Mouse (Mus musculus) heart, embryonic 16.5 days (tissue): ENCODE data around the gene Zfp821. TPM values are rescaled to one million over a fixed set of nuclear protein-coding genes. Genes with fewer than 3 reads are reported as not detected.

Experiments used
- ATAC-seq: fragments of 200-750 bp; cut with Nextera tagmentation; replicated peaks from 2 replicates; pipeline ENCODE4 v1.8.0; 2017; ENCODE audit warnings: moderate number of reproducible peaks; ENCODE audit not compliant: insufficient read depth, low FRiP score; ENCODE audit errors: extremely low read depth
- H3K27ac ChIP-seq: fragments of 300-500 bp; sonication (generic); 2 replicates; pipeline ENCODE4 v1.5.1; 2014; ENCODE audit warnings: mild to moderate bottlenecking, low read length, control low read depth, moderate library complexity
- H3K27me3 ChIP-seq: fragments of 300-500 bp; sonication (generic); 2 replicates; pipeline ENCODE4 v1.6.1; 2014; ENCODE audit warnings: low read length, mixed read lengths; ENCODE audit not compliant: control insufficient read depth, insufficient read depth
- H3K36me3 ChIP-seq: fragments of 300-500 bp; sonication (generic); 2 replicates; pipeline ENCODE4 v1.6.1; 2014; ENCODE audit not compliant: control insufficient read depth, insufficient read depth
- H3K4me1 ChIP-seq: fragments of 300-500 bp; sonication (generic); 2 replicates; pipeline ENCODE4 v1.6.1; 2014; ENCODE audit warnings: low read length, mixed read lengths; ENCODE audit not compliant: control insufficient read depth, insufficient read depth
- H3K4me2 ChIP-seq: fragments of 300-500 bp; sonication (generic); 2 replicates; pipeline ENCODE4 v1.6.1; 2014; ENCODE audit warnings: low read depth, mild to moderate bottlenecking, control low read depth, low read length
- H3K4me3 ChIP-seq: fragments of 300-500 bp; sonication (generic); 2 replicates; pipeline ENCODE4 v1.5.1; 2014; ENCODE audit warnings: mild to moderate bottlenecking, control low read depth, low read length
- H3K9ac ChIP-seq: fragments of 300-500 bp; sonication (generic); 2 replicates; pipeline ENCODE4 v1.6.1; 2014; ENCODE audit warnings: low read length, control low read depth
- H3K9me3 ChIP-seq: fragments of 300-500 bp; sonication (generic); replicated peaks from 2 replicates; pipeline ENCODE4 v1.6.1; 2016; ENCODE audit warnings: low read length; ENCODE audit not compliant: control insufficient read depth
- WGBS: fragments of 180-500 bp; shearing (Covaris S2); extraction: QIAGEN DNeasy Blood & Tissue Kit; methylation state at CpG from one replicate; pipeline ENCODE4 v1.1.7; 2014; 5-methylcytosine and 5-hydroxymethylcytosine counted together
- polyA plus RNA-seq: library from polyadenylated mRNA; unstranded; fragments of >200 nt; fragmentation: Nextera tagmentation; extraction: Ambion mirVana; gene quantifications from 2 replicates; pipeline ENCODE4 v1.2.1, GENCODE M21; 2015

Gene Zfp821
- polyA plus RNA-seq, 1 experiment from 2014 or later = 17.1 TPM

- peak overlapping the region; percentile 96 for H3K4me3 ChIP-seq
- peaks cover 20% of the 10 kb centered on the region for H3K4me1 ChIP-seq
- no peaks in the 10 kb centered on the region for H3K9me3 ChIP-seq
- peak overlapping the region; percentile 96 for H3K27ac ChIP-seq
- peak overlapping the region; percentile 68 for H3K4me2 ChIP-seq
- WGBS = 3% methylated on average over 30 of the region's 30 CpGs
- ATAC-seq = no peak; the same call in none of the 2 replicates
- peak overlapping the region; percentile 100 for H3K9ac ChIP-seq
- no peaks in the 10 kb centered on the region for H3K27me3 ChIP-seq
- peaks cover 22% of the 10 kb centered on the region for H3K36me3 ChIP-seq
These were observed 929 bp downstream of the Zfp821 start for GRCm38 (mm10) chr8:109706076-109706873.

GRCm38 (mm10) chr8:109706874-109707237 lies 1.5 kb downstream of the Zfp821 start:
- no peaks in the 10 kb centered on the region for H3K27me3 ChIP-seq
- H3K9ac ChIP-seq = no peak overlapping the region; the same call in 1 of the 2 replicates
- no peak overlapping the region for H3K27ac ChIP-seq
- H3K9me3 ChIP-seq = no peaks in the 10 kb centered on the region
- no peak for ATAC-seq
- H3K36me3 ChIP-seq = peaks cover 27% of the 10 kb centered on the region
- peak overlapping the region; percentile 96 for H3K4me3 ChIP-seq
- H3K4me2 ChIP-seq = peak overlapping the region; percentile 68
- H3K4me1 ChIP-seq = peaks cover 20% of the 10 kb centered on the region
- WGBS = 21% methylated on average over 2 of the region's 2 CpGs

GRCm38 (mm10) chr8:109707921-109708320 lies 2.6 kb downstream of the Zfp821 start:
- no peak for ATAC-seq

DNA sequence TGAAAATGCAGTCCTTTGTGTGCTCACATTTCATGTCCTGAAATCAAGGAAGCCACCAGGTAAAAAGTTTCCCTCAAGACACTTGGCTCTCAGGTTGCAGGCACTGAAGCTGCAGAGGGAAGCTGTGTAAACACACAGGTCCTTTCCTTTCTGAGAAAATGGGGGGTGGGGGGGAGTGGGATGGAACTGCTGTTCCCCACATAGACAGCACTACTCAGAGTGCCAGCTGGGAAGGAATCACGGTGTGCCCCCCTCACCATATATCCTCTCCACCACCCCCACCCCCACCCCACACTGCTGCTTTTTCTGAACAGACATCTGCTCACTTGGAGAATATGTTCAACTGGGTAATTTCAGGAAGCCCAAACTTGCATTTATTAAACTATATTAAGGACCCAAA lies 7.2 kb downstream of the Zfp821 start:
- WGBS = 95% methylated on average over 1 of the region's 1 CpGs
- Histone ChIP-seq H3K27ac (no peak overlapping the region), H3K4me2 (no peak overlapping the region), H3K4me3 (no peak overlapping the region), H3K27me3 (no peaks in the 10 kb centered on the region), H3K36me3 (peaks cover 58% of the 10 kb centered on the region), H3K9me3 (no peaks in the 10 kb centered on the region), H3K9ac (no peak overlapping the region), H3K4me1 (peaks cover 1% of the 10 kb centered on the region)
- ATAC-seq = no peak

More at GRCm38 (mm10) chr8:109707921-109708320, 2.6 kb downstream of the Zfp821 start:
- Histone ChIP-seq H3K27me3 (no peaks in the 10 kb centered on the region), H3K27ac (no peak overlapping the region), H3K4me2 (no peak overlapping the region), H3K9ac (no peak overlapping the region), H3K9me3 (no peaks in the 10 kb centered on the region), H3K36me3 (peaks cover 29% of the 10 kb centered on the region), H3K4me3 (no peak overlapping the region), H3K4me1 (peaks cover 20% of the 10 kb centered on the region)
- 90% methylated on average over 4 of the region's 4 CpGs for WGBS

- Histone ChIP-seq H3K4me2 (no peak overlapping the region), H3K9me3 (no peaks in the 10 kb centered on the region), H3K36me3 (peaks cover 55% of the 10 kb centered on the region), H3K27ac (no peak overlapping the region), H3K27me3 (no peaks in the 10 kb centered on the region), H3K4me1 (no peaks in the 10 kb centered on the region), H3K4me3 (no peak overlapping the region), H3K9ac (no peak overlapping the region)
- 86% methylated on average over 5 of the region's 5 CpGs for WGBS
- no peak for ATAC-seq
These were observed 9.6 kb downstream of the Zfp821 start for GRCm38 (mm10) chr8:109714961-109715360.

DNA sequence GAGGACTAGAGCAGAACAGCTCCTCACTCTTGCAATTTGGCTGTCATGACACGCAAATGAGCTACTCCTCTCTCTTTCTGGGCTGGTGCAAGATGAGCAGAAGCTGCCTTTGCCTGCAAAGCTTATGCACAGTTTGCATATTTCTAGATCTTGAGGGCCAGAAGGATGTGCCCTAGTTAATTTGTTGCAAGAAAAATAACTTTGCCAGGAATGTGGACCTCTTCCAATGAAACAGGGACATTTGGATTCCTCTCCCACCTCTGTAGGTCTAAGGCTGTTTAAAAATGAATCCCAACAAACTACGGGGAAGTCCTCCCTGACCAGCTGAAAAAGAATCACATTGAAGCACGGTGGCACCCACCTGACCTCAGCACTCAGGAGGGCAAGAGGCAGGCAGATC lies 19.8 kb downstream of the Zfp821 start:
- no peak overlapping the region for H3K9ac ChIP-seq
- WGBS = 81% methylated on average over 3 of the region's 3 CpGs
- no peak overlapping the region for H3K4me3 ChIP-seq
- H3K4me2 ChIP-seq = no peak overlapping the region
- peaks cover 40% of the 10 kb centered on the region for H3K36me3 ChIP-seq
- no peak overlapping the region for H3K27ac ChIP-seq
- H3K4me1 ChIP-seq = no peaks in the 10 kb centered on the region
- ATAC-seq = no peak
- H3K27me3 ChIP-seq = no peaks in the 10 kb centered on the region
- no peaks in the 10 kb centered on the region for H3K9me3 ChIP-seq

DNA sequence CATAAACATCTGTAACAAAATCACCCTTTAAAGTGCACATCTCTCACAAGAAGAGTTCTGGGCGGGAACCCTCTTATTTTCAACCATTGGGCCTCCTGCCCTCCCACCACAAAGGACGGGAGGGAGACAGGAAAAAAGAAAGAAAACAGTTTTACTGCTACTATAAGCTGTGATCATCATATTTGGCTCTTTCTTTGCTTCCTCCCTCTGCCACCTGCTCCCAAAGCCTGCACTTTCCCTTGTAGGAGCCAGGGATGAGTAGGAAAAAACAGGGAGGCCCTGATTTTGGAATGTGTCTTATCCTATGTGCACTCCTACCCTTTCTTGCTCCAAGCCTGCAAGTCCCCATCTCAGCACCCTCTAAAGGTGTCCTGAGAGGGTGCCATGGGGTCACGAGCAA lies 25.7 kb downstream of the Zfp821 start:
- Histone ChIP-seq H3K27ac (no peak overlapping the region), H3K4me2 (no peak overlapping the region), H3K27me3 (no peaks in the 10 kb centered on the region), H3K36me3 (peaks cover 22% of the 10 kb centered on the region), H3K4me3 (no peak overlapping the region), H3K9ac (no peak overlapping the region), H3K9me3 (no peaks in the 10 kb centered on the region), H3K4me1 (peaks cover under 1% of the 10 kb centered on the region; the same call in 1 of the 2 replicates)
- WGBS = 79% methylated on average over 3 of the region's 3 CpGs
- ATAC-seq = no peak

DNA sequence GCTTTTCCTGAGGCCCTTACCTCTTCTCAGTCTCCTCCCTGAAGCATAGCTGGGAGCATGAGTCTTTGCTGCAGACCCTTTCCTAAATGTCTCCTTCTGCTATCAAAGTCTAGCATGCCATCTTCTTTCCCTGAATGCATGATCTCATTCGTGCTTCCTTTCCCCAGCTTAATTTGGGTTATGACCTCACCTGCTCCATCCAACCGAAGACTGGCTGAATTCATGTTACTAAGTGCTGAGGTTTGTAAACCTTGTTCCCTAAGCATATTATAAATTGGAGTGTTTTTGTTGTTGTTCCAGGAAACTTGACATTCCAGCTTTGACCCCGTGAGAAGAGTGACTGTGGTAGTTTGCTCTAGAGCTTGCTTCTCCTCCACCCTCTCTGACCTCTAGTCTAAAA lies 28.7 kb downstream of the Zfp821 start:
- 52% methylated on average over 3 of the region's 3 CpGs for WGBS
- ATAC-seq = no peak
- peaks cover 9% of the 10 kb centered on the region for H3K4me1 ChIP-seq
- no peaks in the 10 kb centered on the region for H3K9me3 ChIP-seq
- H3K27me3 ChIP-seq = no peaks in the 10 kb centered on the region
- no peak overlapping the region for H3K4me2 ChIP-seq
- H3K27ac ChIP-seq = no peak overlapping the region
- H3K36me3 ChIP-seq = peaks cover 22% of the 10 kb centered on the region
- H3K4me3 ChIP-seq = no peak overlapping the region
- no peak overlapping the region for H3K9ac ChIP-seq

DNA sequence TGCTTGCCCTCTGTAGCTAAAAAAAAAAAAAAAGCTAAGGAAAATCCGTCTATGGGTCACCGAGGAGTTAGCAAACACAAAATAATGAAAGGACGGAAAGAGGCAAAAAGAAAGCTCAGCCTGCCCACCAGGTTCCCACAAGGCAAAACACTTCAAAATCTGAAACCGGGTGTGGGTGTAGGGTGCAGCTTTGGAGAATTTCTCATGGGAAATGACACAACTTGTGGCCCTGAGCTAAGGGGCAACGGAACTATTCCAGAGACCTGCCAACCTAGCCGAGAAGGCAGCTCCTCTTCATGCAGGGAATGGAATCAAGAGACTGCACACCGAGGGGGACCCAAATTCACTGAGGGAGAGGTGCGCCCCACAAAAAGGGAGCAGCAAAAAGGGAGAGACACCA lies 31.5 kb downstream of the Zfp821 start:
- Histone ChIP-seq H3K4me1 (peaks cover 9% of the 10 kb centered on the region), H3K27me3 (no peaks in the 10 kb centered on the region), H3K4me3 (peak overlapping the region; percentile 99), H3K9ac (peak overlapping the region; percentile 99), H3K36me3 (peaks cover 20% of the 10 kb centered on the region), H3K9me3 (no peaks in the 10 kb centered on the region), H3K4me2 (peak overlapping the region; percentile 85), H3K27ac (peak overlapping the region; percentile 85)
- no peak for ATAC-seq
- 5% methylated on average over 8 of the region's 8 CpGs for WGBS
